Mouse (Mus musculus) 3134 (cell line): ENCODE measurements around the gene Ccl1.

Experiments used
- DNase-seq: peaks from one replicate; pipeline ENCODE4 v3.0.0-alpha.2; 2011; ENCODE audit warnings: low spot score; ENCODE audit not compliant: insufficient read length; ENCODE audit errors: extremely low read depth

The Ccl1 gene

GRCm38 (mm10) chr11:82305590-82305989, at the start of gene Ccl1:
Ccl1 (minus strand) TSS chr11:82305690.
- DNase-seq = no peak

GRCm38 (mm10) chr11:82351039-82351438, 45.5 kb upstream of the Ccl1 start:
- DNase-seq = no peak

GRCm38 (mm10) chr11:82340900-82341299, 35.4 kb upstream of the Ccl1 start:
- DNase-seq = no peak

GRCm38 (mm10) chr11:82340416-82340815, 34.9 kb upstream of the Ccl1 start:
- no peak for DNase-seq

GRCm38 (mm10) chr11:82339921-82340401, 34.5 kb upstream of the Ccl1 start:
- no peak for DNase-seq

- no peak for DNase-seq
These were observed 7.7 kb upstream of the Ccl1 start for GRCm38 (mm10) chr11:82313153-82313552.

GRCm38 (mm10) chr11:82310336-82311045, 5.0 kb upstream of the Ccl1 start:
- no peak for DNase-seq

- DNase-seq = no peak
These were observed 7.6 kb downstream of the Ccl1 start for GRCm38 (mm10) chr11:82297895-82298294.

- DNase-seq = no peak
These were observed 14.6 kb downstream of the Ccl1 start for GRCm38 (mm10) chr11:82290841-82291240.

- DNase-seq = no peak
These were observed 31.2 kb downstream of the Ccl1 start for GRCm38 (mm10) chr11:82274149-82274812.

GRCm38 (mm10) chr11:82259131-82259530, 46.4 kb downstream of the Ccl1 start:
- DNase-seq = no peak

GRCm38 (mm10) chr11:82255601-82256000, 49.9 kb downstream of the Ccl1 start:
- peak; percentile 10 for DNase-seq

GRCm38 (mm10) chr11:82253421-82253820, 52.1 kb downstream of the Ccl1 start:
- DNase-seq = no peak

- DNase-seq = no peak
These were observed 54.2 kb downstream of the Ccl1 start for GRCm38 (mm10) chr11:82251251-82251650.

GRCm38 (mm10) chr11:82249945-82250344, 55.5 kb downstream of the Ccl1 start:
- DNase-seq = no peak

- no peak for DNase-seq
These were observed 68.1 kb downstream of the Ccl1 start for GRCm38 (mm10) chr11:82237439-82237838.

- DNase-seq = peak; percentile 22
These were observed 69.8 kb downstream of the Ccl1 start for GRCm38 (mm10) chr11:82235551-82236207.

GRCm38 (mm10) chr11:82233991-82234390, 71.5 kb downstream of the Ccl1 start:
- no peak for DNase-seq

GRCm38 (mm10) chr11:82226976-82227375, 78.5 kb downstream of the Ccl1 start:
- DNase-seq = no peak

GRCm38 (mm10) chr11:82225936-82226335, 79.6 kb downstream of the Ccl1 start:
- DNase-seq = no peak

GRCm38 (mm10) chr11:82216531-82216930, 89.0 kb downstream of the Ccl1 start:
- DNase-seq = no peak

GRCm38 (mm10) chr11:82214405-82214804, 91.1 kb downstream of the Ccl1 start:
- DNase-seq = no peak
